Mouse (Mus musculus): ENCODE measurements around the gene Psmd4. TPM values are rescaled to one million over a fixed set of nuclear protein-coding genes. Genes with fewer than 3 reads are reported as not detected.

Psmd4 gene
- polyA plus RNA-seq, 1 experiment from 2014 or later, result 281 TPM

DNA sequence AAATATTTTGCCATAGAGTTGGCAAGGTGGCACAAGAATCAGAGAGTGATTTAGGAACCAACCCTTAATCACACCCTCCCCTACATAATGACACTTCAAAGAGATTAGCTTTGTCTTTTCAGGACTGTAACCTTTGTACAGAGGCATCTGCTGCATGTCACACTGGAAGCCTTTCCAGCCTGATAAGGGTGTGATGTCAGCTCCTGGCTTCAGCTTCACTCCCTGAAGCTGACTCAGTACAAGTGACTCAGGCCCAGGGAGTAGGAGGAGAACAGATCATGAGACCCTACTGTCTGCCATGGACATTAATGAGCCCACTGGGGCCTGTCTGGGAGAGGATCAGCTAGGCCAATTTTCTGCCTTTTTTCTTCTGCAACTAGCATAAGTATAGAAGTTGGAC, 54.8 kb downstream of the Psmd4 start:
- Histone ChIP-seq H3K4me3 (ENCODE audit: low read length) (no peak overlapping the region), H3K27me3 (ENCODE audit: insufficient read depth, low read length) (no peaks in the 10 kb centered on the region), H3K9ac (replicated peaks; ENCODE audit: low read length) (no peak overlapping the region), H3K4me2 (replicated peaks; ENCODE audit: low read depth, low read length) (no peak overlapping the region), H3K9me3 (ENCODE audit: low read length) (no peaks in the 10 kb centered on the region), H3K36me3 (ENCODE audit: insufficient read depth, low read length) (peaks cover 23% of the 10 kb centered on the region), H3K27ac (ENCODE audit: low read length) (no peak overlapping the region), H3K4me1 (ENCODE audit: insufficient read depth, low read length) (peaks cover 21% of the 10 kb centered on the region)
- no peak; the same call in 1 of the 2 replicates for ATAC-seq (ENCODE audit: low FRiP score, low TSS enrichment)

DNA sequence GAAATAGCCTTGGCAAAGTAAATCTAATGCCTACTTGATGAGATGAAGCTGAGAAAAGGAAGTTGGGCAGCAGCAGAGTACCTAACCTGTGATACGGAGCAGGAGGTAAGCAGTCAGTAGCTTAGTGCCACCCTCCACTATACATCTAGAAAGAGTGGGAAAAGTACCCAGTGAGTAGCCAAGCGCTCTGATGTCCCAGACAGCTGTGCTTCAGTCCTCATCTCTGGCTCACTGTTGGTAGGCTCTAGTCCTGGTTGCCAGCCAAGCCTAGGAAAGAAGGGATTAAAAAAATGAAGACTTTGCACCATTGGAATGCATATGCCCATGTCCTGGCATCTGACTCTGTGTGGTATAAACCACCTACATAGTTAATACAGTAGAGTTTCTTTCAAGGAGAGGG, 56.9 kb downstream of the Psmd4 start:
- Histone ChIP-seq H3K36me3 (ENCODE audit: insufficient read depth, low read length) (peaks cover 23% of the 10 kb centered on the region), H3K4me1 (ENCODE audit: insufficient read depth, low read length) (peaks cover 21% of the 10 kb centered on the region), H3K4me2 (replicated peaks; ENCODE audit: low read depth, low read length) (no peak overlapping the region), H3K27me3 (ENCODE audit: insufficient read depth, low read length) (no peaks in the 10 kb centered on the region), H3K9ac (replicated peaks; ENCODE audit: low read length) (no peak overlapping the region), H3K27ac (ENCODE audit: low read length) (no peak overlapping the region), H3K4me3 (ENCODE audit: low read length) (no peak overlapping the region), H3K9me3 (ENCODE audit: low read length) (no peaks in the 10 kb centered on the region)
- WGBS, result 89% methylated on average over 2 of the region's 2 CpGs
- ATAC-seq (ENCODE audit: low FRiP score, low TSS enrichment), result no peak

DNA sequence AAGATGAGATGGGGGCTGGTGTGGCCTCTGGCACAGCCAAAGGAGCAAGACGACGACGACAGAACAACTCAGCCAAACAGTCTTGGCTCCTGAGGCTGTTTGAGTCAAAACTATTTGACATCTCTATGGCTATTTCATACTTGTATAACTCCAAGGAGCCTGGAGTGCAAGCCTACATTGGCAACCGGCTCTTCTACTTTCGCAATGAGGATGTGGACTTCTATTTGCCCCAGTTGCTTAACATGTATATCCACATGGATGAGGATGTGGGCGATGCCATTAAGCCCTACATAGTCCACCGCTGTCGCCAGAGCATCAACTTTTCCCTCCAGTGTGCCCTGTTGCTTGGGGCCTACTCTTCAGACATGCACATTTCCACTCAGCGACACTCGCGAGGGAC, 58.1 kb downstream of the Psmd4 start:
- Histone ChIP-seq H3K4me2 (replicated peaks; ENCODE audit: low read depth, low read length) (no peak overlapping the region), H3K4me1 (ENCODE audit: insufficient read depth, low read length) (peaks cover 16% of the 10 kb centered on the region), H3K9ac (replicated peaks; ENCODE audit: low read length) (no peak overlapping the region), H3K27ac (ENCODE audit: low read length) (no peak overlapping the region), H3K4me3 (ENCODE audit: low read length) (no peak overlapping the region), H3K36me3 (ENCODE audit: insufficient read depth, low read length) (peaks cover 24% of the 10 kb centered on the region), H3K27me3 (ENCODE audit: insufficient read depth, low read length) (no peaks in the 10 kb centered on the region), H3K9me3 (ENCODE audit: low read length) (no peaks in the 10 kb centered on the region)
- no peak for ATAC-seq (ENCODE audit: low FRiP score, low TSS enrichment)
- 96% methylated on average over 11 of the region's 11 CpGs for WGBS

Small RNA genes lying within 50 kb of the gene (microRNA-seq; reads per million reads assigned to microRNA genes)
- 0.63 reads per million for gene Mir7013

Other genes with a start within 250 kb of the Psmd4 start
- gene Pogz, start 205.0 kb downstream of the Psmd4 start, polyA plus RNA-seq (2015; fragmentation: Nextera tagmentation; extraction: Ambion mirVana), result 15.9 and 21.0 TPM in 2 replicates
- gene Psmb4, start 155.7 kb downstream of the Psmd4 start, polyA plus RNA-seq (2015; fragmentation: Nextera tagmentation; extraction: Ambion mirVana), result 341 and 366 TPM in 2 replicates
- 88.7 and 105 TPM in 2 replicates for gene Selenbp1, start 109.6 kb downstream of the Psmd4 start, polyA plus RNA-seq (2015; fragmentation: Nextera tagmentation; extraction: Ambion mirVana)
- gene Rfx5, start 88.5 kb downstream of the Psmd4 start, polyA plus RNA-seq (2015; fragmentation: Nextera tagmentation; extraction: Ambion mirVana), result 10.0 and 10.5 TPM in 2 replicates
- 25.0 and 30.3 TPM in 2 replicates for gene Pi4kb, start 67.9 kb downstream of the Psmd4 start, polyA plus RNA-seq (2015; fragmentation: Nextera tagmentation; extraction: Ambion mirVana)
- gene Zfp687, start 27.2 kb downstream of the Psmd4 start, polyA plus RNA-seq (2015; fragmentation: Nextera tagmentation; extraction: Ambion mirVana), result 28.8 and 32.9 TPM in 2 replicates
- gene Pip5k1a, start 64.3 kb upstream of the Psmd4 start, polyA plus RNA-seq (2015; fragmentation: Nextera tagmentation; extraction: Ambion mirVana), result 24.0 and 24.7 TPM in 2 replicates
- gene Vps72, start 68.4 kb upstream of the Psmd4 start, polyA plus RNA-seq (2015; fragmentation: Nextera tagmentation; extraction: Ambion mirVana), result 184 and 185 TPM in 2 replicates
- gene Tmod4, start 81.9 kb upstream of the Psmd4 start, polyA plus RNA-seq (2015; fragmentation: Nextera tagmentation; extraction: Ambion mirVana), result 0.84 and 1.6 TPM in 2 replicates
- 71.6 and 79.0 TPM in 2 replicates for gene Scnm1, start 91.4 kb upstream of the Psmd4 start, polyA plus RNA-seq (2015; fragmentation: Nextera tagmentation; extraction: Ambion mirVana)
- 15.3 and 17.3 TPM in 2 replicates for gene Lysmd1, start 91.5 kb upstream of the Psmd4 start, polyA plus RNA-seq (2015; fragmentation: Nextera tagmentation; extraction: Ambion mirVana)
- gene Tnfaip8l2, start 99.7 kb upstream of the Psmd4 start, polyA plus RNA-seq (2015; fragmentation: Nextera tagmentation; extraction: Ambion mirVana), result 2.9 and 4.2 TPM in 2 replicates
- 3.0 and 3.1 TPM in 2 replicates for gene Sema6c, start 117.8 kb upstream of the Psmd4 start, polyA plus RNA-seq (2015; fragmentation: Nextera tagmentation; extraction: Ambion mirVana)
- 8.8 and 10.8 TPM in 2 replicates for gene Gabpb2, start 175.3 kb upstream of the Psmd4 start, polyA plus RNA-seq (2015; fragmentation: Nextera tagmentation; extraction: Ambion mirVana)
- gene Cdc42se1, start 186.1 kb upstream of the Psmd4 start, polyA plus RNA-seq (2015; fragmentation: Nextera tagmentation; extraction: Ambion mirVana), result 90.3 and 94.4 TPM in 2 replicates
- gene Mllt11, start 189.6 kb upstream of the Psmd4 start, polyA plus RNA-seq (2015; fragmentation: Nextera tagmentation; extraction: Ambion mirVana), result 14.0 and 16.6 TPM in 2 replicates
- 0.53 and 0.55 TPM in 2 replicates for gene Gm128, start 199.0 kb upstream of the Psmd4 start, polyA plus RNA-seq (2015; fragmentation: Nextera tagmentation; extraction: Ambion mirVana)
- gene Bnipl, start 208.6 kb upstream of the Psmd4 start, polyA plus RNA-seq (2015; fragmentation: Nextera tagmentation; extraction: Ambion mirVana), result 0.41 and 0.82 TPM in 2 replicates
- 55.8 and 57.0 TPM in 2 replicates for gene Mindy1, start 238.7 kb upstream of the Psmd4 start, polyA plus RNA-seq (2015; fragmentation: Nextera tagmentation; extraction: Ambion mirVana)
- gene Prune1, start 239.5 kb upstream of the Psmd4 start, polyA plus RNA-seq (2015; fragmentation: Nextera tagmentation; extraction: Ambion mirVana), result 25.8 and 27.4 TPM in 2 replicates